Mouse (Mus musculus) forebrain, embryonic 16.5 days (tissue): ENCODE measurements around the gene Mxra7. TPM values are rescaled to one million over a fixed set of nuclear protein-coding genes. Genes with fewer than 3 reads are reported as not detected.

Source experiments
- ATAC-seq: fragments of 200-750 bp; cut with Nextera tagmentation; 2 replicates; pipeline ENCODE4 v1.8.0; 2017; ENCODE audit warnings: mild to moderate bottlenecking, moderate library complexity
- H3K27ac ChIP-seq: fragments of 300-500 bp; sonication (generic); 2 replicates; pipeline ENCODE4 v1.5.1; 2014; ENCODE audit warnings: low read length, control low read depth
- H3K27me3 ChIP-seq: fragments of 300-500 bp; sonication (generic); replicated peaks from 2 replicates; pipeline ENCODE4 v1.6.1; 2014; ENCODE audit warnings: low read length; ENCODE audit not compliant: control insufficient read depth, insufficient read depth
- H3K36me3 ChIP-seq: fragments of 300-500 bp; sonication (generic); 2 replicates; pipeline ENCODE4 v1.6.1; 2014; ENCODE audit not compliant: control insufficient read depth, insufficient read depth
- H3K4me1 ChIP-seq: fragments of 300-500 bp; sonication (generic); replicated peaks from 2 replicates; pipeline ENCODE4 v1.6.1; 2014; ENCODE audit warnings: low read length; ENCODE audit not compliant: control insufficient read depth, insufficient read depth
- H3K4me2 ChIP-seq: fragments of 300-500 bp; sonication (generic); 2 replicates; pipeline ENCODE4 v1.6.1; 2014; ENCODE audit warnings: mild to moderate bottlenecking, low read length, control low read depth
- H3K4me3 ChIP-seq: fragments of 300-500 bp; sonication (generic); replicated peaks from 2 replicates; pipeline ENCODE4 v1.5.1; 2014; ENCODE audit warnings: mild to moderate bottlenecking, low read length, control low read depth
- H3K9ac ChIP-seq: fragments of 300-500 bp; sonication (generic); replicated peaks from 2 replicates; pipeline ENCODE4 v1.6.1; 2014; ENCODE audit warnings: low read depth, low read length, control low read depth
- H3K9me3 ChIP-seq: fragments of 300-500 bp; sonication (generic); 2 replicates; pipeline ENCODE4 v1.6.1; 2016; ENCODE audit warnings: low read length; ENCODE audit not compliant: control insufficient read depth
- WGBS: fragments of 180-500 bp; shearing (Covaris S2); extraction: QIAGEN DNeasy Blood & Tissue Kit; methylation state at CpG from one replicate; pipeline ENCODE4 v1.1.7; 2014; 5-methylcytosine and 5-hydroxymethylcytosine counted together
- polyA plus RNA-seq: library from polyadenylated mRNA; unstranded; fragments of >200 nt; fragmentation: Nextera tagmentation; extraction: Ambion mirVana; gene quantifications from 2 replicates; pipeline ENCODE4 v1.2.1, GENCODE M21; 2015

Mxra7 gene
- polyA plus RNA-seq, 1 experiment from 2014 or later: 7.8 TPM

DNA sequence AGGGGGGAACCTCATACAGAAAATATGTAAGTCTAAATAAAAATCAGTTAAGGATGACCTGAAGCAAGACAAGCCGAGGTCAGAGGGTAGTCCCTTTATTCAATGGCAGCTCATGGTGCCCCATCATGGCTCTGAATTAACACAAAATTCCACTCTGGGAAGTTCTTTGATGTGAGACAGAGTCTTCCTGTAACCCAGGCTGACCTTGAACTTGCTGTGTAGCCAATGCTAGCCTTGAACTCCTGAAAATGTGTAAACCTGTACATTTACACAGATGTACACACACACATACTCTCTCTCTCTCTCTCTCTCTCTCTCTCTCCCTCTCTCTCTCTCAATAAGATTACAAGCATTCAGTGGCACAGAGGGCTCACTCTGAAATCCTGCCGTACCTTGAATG lies 62.9 kb downstream of the Mxra7 start:
- no peak for ATAC-seq
- no peaks in the 10 kb centered on the region for H3K36me3 ChIP-seq
- H3K27ac ChIP-seq: no peak overlapping the region
- no peaks in the 10 kb centered on the region for H3K9me3 ChIP-seq
- 78% methylated on average over 2 of the region's 2 CpGs for WGBS
- no peak overlapping the region for H3K4me2 ChIP-seq
- no peaks in the 10 kb centered on the region for H3K27me3 ChIP-seq
- no peak overlapping the region for H3K9ac ChIP-seq
- H3K4me3 ChIP-seq: no peak overlapping the region
- H3K4me1 ChIP-seq: no peaks in the 10 kb centered on the region

- Histone ChIP-seq H3K4me1 (no peaks in the 10 kb centered on the region), H3K4me2 (no peak overlapping the region), H3K4me3 (no peak overlapping the region), H3K9ac (no peak overlapping the region), H3K27ac (no peak overlapping the region), H3K27me3 (no peaks in the 10 kb centered on the region), H3K9me3 (no peaks in the 10 kb centered on the region), H3K36me3 (no peaks in the 10 kb centered on the region)
- ATAC-seq: no peak
- 90% methylated on average over 7 of the region's 7 CpGs for WGBS
Measured at GRCm38 (mm10) chr11:116764346-116764745, 63.5 kb downstream of the Mxra7 start.

DNA sequence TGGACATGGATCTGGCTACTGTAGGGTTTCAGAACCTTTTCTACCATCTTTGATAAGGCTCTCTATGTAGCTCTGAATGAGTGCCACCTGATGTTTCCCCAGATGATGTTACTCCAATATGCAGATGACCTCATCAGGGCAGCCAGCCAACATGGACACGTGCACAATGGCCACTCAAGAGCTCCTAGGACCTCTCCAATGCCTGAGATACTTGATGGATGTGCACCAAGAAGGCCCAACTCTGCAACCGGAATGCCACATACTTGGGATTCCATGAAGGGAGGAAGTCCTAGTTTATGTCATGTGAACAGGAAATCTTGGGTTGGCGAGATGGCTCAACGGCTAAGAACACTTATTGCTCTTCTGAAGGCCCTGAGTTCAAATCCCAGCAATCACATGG lies 72.7 kb downstream of the Mxra7 start:
- Histone ChIP-seq H3K9me3 (no peaks in the 10 kb centered on the region), H3K4me3 (no peak overlapping the region), H3K36me3 (no peaks in the 10 kb centered on the region), H3K27ac (no peak overlapping the region), H3K4me2 (no peak overlapping the region), H3K27me3 (no peaks in the 10 kb centered on the region), H3K9ac (no peak overlapping the region), H3K4me1 (no peaks in the 10 kb centered on the region)
- WGBS: 83% methylated on average over 4 of the region's 4 CpGs
- no peak for ATAC-seq

DNA sequence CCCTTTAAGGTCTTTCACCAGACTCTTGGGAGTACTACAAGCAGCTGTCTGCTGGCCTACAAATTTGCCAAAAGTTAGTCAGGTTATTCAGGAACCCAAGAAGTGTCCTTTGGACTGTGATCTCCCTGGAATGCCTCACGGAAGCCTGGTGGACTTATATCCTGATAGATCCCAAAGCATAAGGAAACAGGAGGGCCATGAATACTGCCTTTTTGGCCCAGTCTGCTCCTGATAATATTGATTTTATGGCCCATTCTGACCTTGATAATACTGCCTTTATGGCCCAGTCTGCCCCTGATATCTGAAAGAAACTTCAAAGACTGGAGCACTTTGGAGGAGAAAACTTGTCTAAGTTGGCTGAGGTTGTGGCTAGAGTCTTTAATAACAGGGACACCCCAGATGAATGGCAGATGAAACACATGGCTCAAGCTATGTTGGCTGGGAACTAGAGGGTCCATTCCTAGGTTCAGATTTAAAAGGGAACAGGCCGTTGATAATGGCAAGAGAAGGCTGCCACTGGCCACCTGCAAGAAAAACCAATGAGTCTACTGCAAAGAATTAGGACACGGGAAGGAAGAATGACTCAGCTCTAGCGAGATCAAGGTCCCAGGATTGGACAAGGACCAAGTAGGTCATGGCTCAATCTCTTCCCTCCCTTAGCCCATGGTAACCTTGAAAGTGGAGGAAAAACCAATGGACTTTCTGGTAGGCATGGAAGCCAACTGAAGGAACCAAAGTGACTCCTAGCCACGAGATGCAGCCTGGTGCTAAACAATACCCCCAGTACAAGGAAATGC lies 74.0 kb downstream of the Mxra7 start:
- Histone ChIP-seq H3K36me3 (no peaks in the 10 kb centered on the region), H3K27ac (no peak overlapping the region), H3K9me3 (no peaks in the 10 kb centered on the region), H3K4me1 (no peaks in the 10 kb centered on the region), H3K9ac (no peak overlapping the region), H3K27me3 (no peaks in the 10 kb centered on the region), H3K4me3 (no peak overlapping the region), H3K4me2 (no peak overlapping the region)
- 81% methylated on average over 5 of the region's 5 CpGs for WGBS
- ATAC-seq: no peak

Other genes with a start within 250 kb of the Mxra7 start
- 15.0 and 17.1 TPM in 2 replicates for gene Ube2o, start 246.6 kb downstream of the Mxra7 start, polyA plus RNA-seq
- gene Aanat, start 241.6 kb downstream of the Mxra7 start, polyA plus RNA-seq: 0.27 TPM in 1 of 2 replicates, not detected in the other
- gene Rhbdf2, start 201.0 kb downstream of the Mxra7 start, polyA plus RNA-seq: 1.0 and 1.5 TPM in 2 replicates
- 2.9 and 3.2 TPM in 2 replicates for gene Prcd, start 174.5 kb downstream of the Mxra7 start, polyA plus RNA-seq
- 16.6 TPM in 2 replicates for gene Cygb, start 173.7 kb downstream of the Mxra7 start, polyA plus RNA-seq
- gene St6galnac1, start 52.5 kb downstream of the Mxra7 start, polyA plus RNA-seq: not detected in 2 replicates
- gene Mettl23, start 15.2 kb upstream of the Mxra7 start, polyA plus RNA-seq: 80.4 and 88.5 TPM in 2 replicates
- gene Jmjd6, start 15.4 kb upstream of the Mxra7 start, polyA plus RNA-seq: 71.2 and 72.5 TPM in 2 replicates
- 46.3 and 55.8 TPM in 2 replicates for gene Mfsd11, start 24.4 kb upstream of the Mxra7 start, polyA plus RNA-seq
- gene Srsf2, start 25.0 kb upstream of the Mxra7 start, polyA plus RNA-seq: 649 and 700 TPM in 2 replicates
- 30.0 and 33.0 TPM in 2 replicates for gene Mgat5b, start 90.8 kb upstream of the Mxra7 start, polyA plus RNA-seq